Mouse (Mus musculus): ENCODE measurements around the gene Gm20388. TPM values are rescaled to one million over a fixed set of nuclear protein-coding genes. Genes with fewer than 3 reads are reported as not detected.
A peak's percentile ranks its signal among the peaks of the same experiment; 100 is the strongest.

The Gm20388 gene
- polyA plus RNA-seq, 1 experiment from 2014 or later, result not detected

- no peak for TF ChIP-seq EP300 (optimal IDR thresholded peaks at IDR 0.05)
- TF ChIP-seq CTCF (IDR thresholded peaks at IDR 0.05; ENCODE audit: low read depth), result no peak
- Histone ChIP-seq H3K9me3 (ENCODE audit: control insufficient read depth, low read length) (no peaks in the 10 kb centered on the region), H3K9ac (ENCODE audit: low read length) (no peak overlapping the region), H3K4me1 (replicated peaks; ENCODE audit: control insufficient read depth, insufficient read depth) (no peaks in the 10 kb centered on the region), H3K4me2 (replicated peaks; ENCODE audit: low read depth) (no peak overlapping the region), H3K27ac (replicated peaks) (no peak overlapping the region), H3K36me3 (ENCODE audit: control insufficient read depth, insufficient read depth, low read length) (no peaks in the 10 kb centered on the region), H3K4me3 (ENCODE audit: low read depth, low read length) (no peak overlapping the region), H3K27me3 (ENCODE audit: control insufficient read depth, insufficient read depth, low read length) (no peaks in the 10 kb centered on the region)
- 31% methylated on average over 9 of the region's 9 CpGs for WGBS
- peak; percentile 92 for ATAC-seq (ENCODE audit: low FRiP score, low TSS enrichment)
- DNase-seq (ENCODE audit: low spot score), result peak; percentile 60
Observed at GRCm38 (mm10) chr8:120728488-120729160, 818.0 kb downstream of the Gm20388 start.

GRCm38 (mm10) chr8:120731582-120731981 is 820.9 kb downstream of the Gm20388 start:
- no peaks in the 10 kb centered on the region; the same call in 1 of the 2 replicates for H3K4me1 ChIP-seq (replicated peaks; ENCODE audit: control insufficient read depth, insufficient read depth)
- no peak overlapping the region for H3K4me3 ChIP-seq (ENCODE audit: low read depth, low read length)
- no peak for TF ChIP-seq CTCF (IDR thresholded peaks at IDR 0.05; ENCODE audit: low read depth)
- TF ChIP-seq EP300 (optimal IDR thresholded peaks at IDR 0.05), result no peak
- no peak overlapping the region for H3K4me2 ChIP-seq (replicated peaks; ENCODE audit: low read depth)
- no peaks in the 10 kb centered on the region for H3K36me3 ChIP-seq (ENCODE audit: control insufficient read depth, insufficient read depth, low read length)
- no peaks in the 10 kb centered on the region for H3K27me3 ChIP-seq (ENCODE audit: control insufficient read depth, insufficient read depth, low read length)
- no peak for DNase-seq (ENCODE audit: low spot score)
- no peak overlapping the region for H3K9ac ChIP-seq (ENCODE audit: low read length)
- no peak overlapping the region for H3K27ac ChIP-seq (replicated peaks)
- 48% methylated on average over 14 of the region's 14 CpGs for WGBS
- ATAC-seq (ENCODE audit: low FRiP score, low TSS enrichment), result no peak
- H3K9me3 ChIP-seq (ENCODE audit: control insufficient read depth, low read length), result no peaks in the 10 kb centered on the region

GRCm38 (mm10) chr8:120732068-120732467 is 821.4 kb downstream of the Gm20388 start:
- Histone ChIP-seq H3K4me2 (replicated peaks; ENCODE audit: low read depth) (no peak overlapping the region), H3K36me3 (ENCODE audit: control insufficient read depth, insufficient read depth, low read length) (no peaks in the 10 kb centered on the region), H3K27ac (replicated peaks) (no peak overlapping the region), H3K4me1 (replicated peaks; ENCODE audit: control insufficient read depth, insufficient read depth) (no peaks in the 10 kb centered on the region; the same call in 1 of the 2 replicates), H3K27me3 (ENCODE audit: control insufficient read depth, insufficient read depth, low read length) (no peaks in the 10 kb centered on the region), H3K9ac (ENCODE audit: low read length) (no peak overlapping the region), H3K4me3 (ENCODE audit: low read depth, low read length) (no peak overlapping the region), H3K9me3 (ENCODE audit: control insufficient read depth, low read length) (no peaks in the 10 kb centered on the region)
- 60% methylated on average over 5 of the region's 6 CpGs for WGBS
- ATAC-seq (ENCODE audit: low FRiP score, low TSS enrichment), result no peak
- DNase-seq (ENCODE audit: low spot score), result peak; percentile 42
- TF ChIP-seq EP300 (optimal IDR thresholded peaks at IDR 0.05) (no peak), CTCF (IDR thresholded peaks at IDR 0.05; ENCODE audit: low read depth) (no peak)

GRCm38 (mm10) chr8:120735770-120736481 is 825.3 kb downstream of the Gm20388 start, which contains the start of gene Irf8:
Irf8 (plus strand) TSS chr8:120736358.
- Histone ChIP-seq H3K4me2 (replicated peaks; ENCODE audit: low read depth) (peak within 1 kb of the TSS; percentile 89), H3K27me3 (ENCODE audit: control insufficient read depth, insufficient read depth, low read length) (no peaks in the 10 kb centered on the region), H3K27ac (replicated peaks) (peak within 1 kb of the TSS; percentile 36), H3K4me1 (replicated peaks; ENCODE audit: control insufficient read depth, insufficient read depth) (peaks cover 3% of the 10 kb centered on the region; the same call in 1 of the 2 replicates), H3K36me3 (ENCODE audit: control insufficient read depth, insufficient read depth, low read length) (no peaks in the 10 kb centered on the region), H3K9ac (ENCODE audit: low read length) (peak within 1 kb of the TSS; percentile 57), H3K9me3 (ENCODE audit: control insufficient read depth, low read length) (no peaks in the 10 kb centered on the region), H3K4me3 (ENCODE audit: low read depth, low read length) (peak within 1 kb of the TSS; percentile 51)
- peak; percentile 91 for DNase-seq (ENCODE audit: low spot score)
- peak; percentile 93 for ATAC-seq (ENCODE audit: low FRiP score, low TSS enrichment)
- WGBS, result under 1% methylated on average over 56 of the region's 62 CpGs
- TF ChIP-seq CTCF (IDR thresholded peaks at IDR 0.05; ENCODE audit: low read depth) (peak; percentile 50), EP300 (optimal IDR thresholded peaks at IDR 0.05) (no peak)

GRCm38 (mm10) chr8:120736486-120736885 is 825.8 kb downstream of the Gm20388 start:
- Histone ChIP-seq H3K9ac (ENCODE audit: low read length) (peak overlapping the region; percentile 57), H3K4me2 (replicated peaks; ENCODE audit: low read depth) (peak overlapping the region; percentile 89), H3K9me3 (ENCODE audit: control insufficient read depth, low read length) (no peaks in the 10 kb centered on the region), H3K4me3 (ENCODE audit: low read depth, low read length) (peak overlapping the region; percentile 51), H3K27ac (replicated peaks) (peak overlapping the region; percentile 36), H3K27me3 (ENCODE audit: control insufficient read depth, insufficient read depth, low read length) (no peaks in the 10 kb centered on the region), H3K4me1 (replicated peaks; ENCODE audit: control insufficient read depth, insufficient read depth) (peaks cover 3% of the 10 kb centered on the region; the same call in 1 of the 2 replicates), H3K36me3 (ENCODE audit: control insufficient read depth, insufficient read depth, low read length) (no peaks in the 10 kb centered on the region)
- DNase-seq (ENCODE audit: low spot score) (peak; percentile 76), ATAC-seq (ENCODE audit: low FRiP score, low TSS enrichment) (peak; percentile 63)
- TF ChIP-seq CTCF (IDR thresholded peaks at IDR 0.05; ENCODE audit: low read depth) (no peak), EP300 (optimal IDR thresholded peaks at IDR 0.05) (no peak)
- 2% methylated on average over 11 of the region's 11 CpGs for WGBS
